18 mouse cellular contexts compared by ENCODE assay signal in the genomic region with DNA sequence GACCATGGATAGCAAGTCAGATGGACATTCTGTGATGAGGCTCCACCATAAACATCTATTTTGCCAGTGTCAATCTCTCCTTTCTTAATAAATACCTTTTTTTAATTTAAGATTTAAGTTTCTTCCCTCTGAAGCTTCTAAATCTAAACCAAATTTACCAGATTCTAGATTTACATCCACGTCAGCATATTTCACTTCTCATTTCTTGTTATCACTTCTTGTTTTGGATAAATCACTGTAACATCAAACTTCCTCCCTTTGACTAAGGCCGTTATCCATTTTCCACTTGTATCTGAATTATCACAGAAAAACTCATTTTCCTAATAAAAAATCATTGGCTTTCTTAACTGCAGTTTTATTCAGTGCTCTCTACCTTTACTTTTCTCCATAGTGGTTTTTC.
"Had no signal": no experiment of that assay in that cellular context is flagged by ENCODE, and none has a peak within 500 bp of the region (broad histone marks: within the 10 kb centered on the region; RNA-seq: fewer than 3 reads in every experiment).

No protein-coding gene starts in this region.

- H3K4me1 ChIP-seq: limb, embryonic 13.5 days; liver, embryonic 15.5 days; midbrain, embryonic 13.5 days; neural tube, embryonic 15.5 days had no signal

- H3K27ac ChIP-seq: limb, embryonic 13.5 days; liver, embryonic 15.5 days; midbrain, embryonic 13.5 days; neural tube, embryonic 15.5 days; stomach, postnatal 0 days had no signal

- H3K9ac ChIP-seq: limb, embryonic 13.5 days; liver, embryonic 15.5 days; lung, embryonic 14.5 days; midbrain, embryonic 13.5 days; neural tube, embryonic 15.5 days had no signal

- H3K36me3 ChIP-seq: limb, embryonic 13.5 days; liver, embryonic 15.5 days; midbrain, embryonic 13.5 days; neural tube, embryonic 15.5 days had no signal

- H3K27me3 ChIP-seq: limb, embryonic 13.5 days; liver, embryonic 15.5 days; midbrain, embryonic 13.5 days; neural tube, embryonic 15.5 days had no signal

- ATAC-seq: intestine, postnatal 0 days; midbrain, embryonic 13.5 days had no signal

- DNase-seq: kidney, adult 8-10 months; kidney, postnatal 25 days; layer of hippocampus, adult 9-11 months; layer of hippocampus, postnatal 36 days; left cerebral cortex, postnatal 4 days; lung, embryonic 14.5 days; lung, postnatal 10 days; lung, postnatal 4 days; right cerebral cortex, postnatal 4 days; thymus, postnatal 4 days had no signal

- H3K9me3 ChIP-seq: limb, embryonic 13.5 days; liver, embryonic 15.5 days; midbrain, embryonic 13.5 days; neural tube, embryonic 15.5 days had no signal

- H3K4me3 ChIP-seq: limb, embryonic 13.5 days; liver, embryonic 15.5 days; midbrain, embryonic 13.5 days; myocyte; neural tube, embryonic 15.5 days had no signal

- H3K4me2 ChIP-seq: limb, embryonic 13.5 days; liver, embryonic 11.5 days; liver, embryonic 15.5 days; lung, embryonic 14.5 days; midbrain, embryonic 13.5 days; neural tube, embryonic 15.5 days had no signal
